Mouse (Mus musculus): ENCODE measurements around the gene Gdf3. TPM values are rescaled to one million over a fixed set of nuclear protein-coding genes. Genes with fewer than 3 reads are reported as not detected.
"Not testable (repeated sequence)": the region's sequence is repeated elsewhere in the genome, so short reads cannot be mapped to it uniquely, and the experiment has no call there.

The Gdf3 gene
- 0.09 TPM in 1 of 2 replicates, not detected in the other for polyA plus RNA-seq (2015; fragmentation: Nextera tagmentation; extraction: Ambion mirVana)

GRCm38 (mm10) chr6:122609771-122610170, at the start of gene Gdf3:
Gene Gdf3 (minus strand): TSS chr6:122610087.
- no peak within 1 kb of the TSS for H3K9ac ChIP-seq (ENCODE audit: low read depth, low read length)
- ATAC-seq, result no peak
- 62% methylated on average over 14 of the region's 14 CpGs for WGBS
- H3K4me3 ChIP-seq (ENCODE audit: low read depth, low read length), result no peak within 1 kb of the TSS
- no peaks in the 10 kb centered on the region for H3K36me3 ChIP-seq (ENCODE audit: control insufficient read depth, insufficient read depth, low read length)
- no peaks in the 10 kb centered on the region for H3K27me3 ChIP-seq (ENCODE audit: control insufficient read depth, insufficient read depth, low read depth, low read length)
- no peak within 1 kb of the TSS for H3K4me2 ChIP-seq (ENCODE audit: low read length)
- H3K27ac ChIP-seq (ENCODE audit: low read length), result no peak within 1 kb of the TSS
- H3K4me1 ChIP-seq (ENCODE audit: control insufficient read depth, insufficient read depth, low read length), result no peaks in the 10 kb centered on the region
- H3K9me3 ChIP-seq (replicated peaks; ENCODE audit: control insufficient read depth, low read length, poor library complexity, severe bottlenecking), result no peaks in the 10 kb centered on the region

- peaks cover 2% of the 10 kb centered on the region; the same call in 1 of the 2 replicates for H3K4me1 ChIP-seq (ENCODE audit: control insufficient read depth, insufficient read depth, low read length)
- no peak overlapping the region for H3K4me2 ChIP-seq (ENCODE audit: low read length)
- 15% methylated on average over 7 of the region's 7 CpGs for WGBS
- H3K9ac ChIP-seq (ENCODE audit: low read depth, low read length), result no peak overlapping the region
- ATAC-seq, result no peak
- H3K27me3 ChIP-seq (ENCODE audit: control insufficient read depth, insufficient read depth, low read depth, low read length), result no peaks in the 10 kb centered on the region
- H3K27ac ChIP-seq (ENCODE audit: low read length), result no peak overlapping the region
- no peaks in the 10 kb centered on the region for H3K9me3 ChIP-seq (replicated peaks; ENCODE audit: control insufficient read depth, low read length, poor library complexity, severe bottlenecking)
- no peak overlapping the region for H3K4me3 ChIP-seq (ENCODE audit: low read depth, low read length)
- H3K36me3 ChIP-seq (ENCODE audit: control insufficient read depth, insufficient read depth, low read length), result no peaks in the 10 kb centered on the region
Observed at GRCm38 (mm10) chr6:122659567-122659966, 49.7 kb upstream of the Gdf3 start.

- H3K4me1 ChIP-seq (ENCODE audit: control insufficient read depth, insufficient read depth, low read length), result no peaks in the 10 kb centered on the region
- 88% methylated on average over 5 of the region's 5 CpGs for WGBS
- H3K27me3 ChIP-seq (ENCODE audit: control insufficient read depth, insufficient read depth, low read depth, low read length), result no peaks in the 10 kb centered on the region
- no peaks in the 10 kb centered on the region for H3K36me3 ChIP-seq (ENCODE audit: control insufficient read depth, insufficient read depth, low read length)
- no peaks in the 10 kb centered on the region for H3K9me3 ChIP-seq (replicated peaks; ENCODE audit: control insufficient read depth, low read length, poor library complexity, severe bottlenecking)
- no peak for ATAC-seq
- no peak overlapping the region for H3K4me2 ChIP-seq (ENCODE audit: low read length)
- no peak overlapping the region for H3K9ac ChIP-seq (ENCODE audit: low read depth, low read length)
- no peak overlapping the region for H3K4me3 ChIP-seq (ENCODE audit: low read depth, low read length)
- no peak overlapping the region for H3K27ac ChIP-seq (ENCODE audit: low read length)
Observed at GRCm38 (mm10) chr6:122657630-122658029, 47.7 kb upstream of the Gdf3 start.

GRCm38 (mm10) chr6:122654301-122654700, 44.4 kb upstream of the Gdf3 start:
- Histone ChIP-seq H3K4me2 (ENCODE audit: low read length) (no peak overlapping the region), H3K4me1 (ENCODE audit: control insufficient read depth, insufficient read depth, low read length) (no peaks in the 10 kb centered on the region), H3K9me3 (replicated peaks; ENCODE audit: control insufficient read depth, low read length, poor library complexity, severe bottlenecking) (no peaks in the 10 kb centered on the region), H3K36me3 (ENCODE audit: control insufficient read depth, insufficient read depth, low read length) (no peaks in the 10 kb centered on the region), H3K27me3 (ENCODE audit: control insufficient read depth, insufficient read depth, low read depth, low read length) (no peaks in the 10 kb centered on the region), H3K9ac (ENCODE audit: low read depth, low read length) (no peak overlapping the region), H3K27ac (ENCODE audit: low read length) (no peak overlapping the region), H3K4me3 (ENCODE audit: low read depth, low read length) (no peak overlapping the region)
- ATAC-seq, result no peak
- WGBS, result 82% methylated on average over 6 of the region's 6 CpGs

- H3K27me3 ChIP-seq (ENCODE audit: control insufficient read depth, insufficient read depth, low read depth, low read length), result no peaks in the 10 kb centered on the region
- no peak overlapping the region for H3K9ac ChIP-seq (ENCODE audit: low read depth, low read length)
- H3K4me1 ChIP-seq (ENCODE audit: control insufficient read depth, insufficient read depth, low read length), result no peaks in the 10 kb centered on the region
- WGBS, result 74% methylated on average over 5 of the region's 5 CpGs
- no peaks in the 10 kb centered on the region for H3K9me3 ChIP-seq (replicated peaks; ENCODE audit: control insufficient read depth, low read length, poor library complexity, severe bottlenecking)
- no peak for ATAC-seq
- no peak overlapping the region for H3K4me2 ChIP-seq (ENCODE audit: low read length)
- H3K4me3 ChIP-seq (ENCODE audit: low read depth, low read length), result no peak overlapping the region
- H3K27ac ChIP-seq (ENCODE audit: low read length), result no peak overlapping the region
- H3K36me3 ChIP-seq (ENCODE audit: control insufficient read depth, insufficient read depth, low read length), result no peaks in the 10 kb centered on the region
Observed at GRCm38 (mm10) chr6:122650398-122650980, 40.6 kb upstream of the Gdf3 start.

- WGBS, result 82% methylated on average over 3 of the region's 3 CpGs
Observed at GRCm38 (mm10) chr6:122649903-122650302, 40.0 kb upstream of the Gdf3 start.

GRCm38 (mm10) chr6:122644196-122644595, 34.3 kb upstream of the Gdf3 start:
- H3K4me2 ChIP-seq (ENCODE audit: low read length); H3K36me3 ChIP-seq (ENCODE audit: control insufficient read depth, insufficient read depth, low read length); H3K4me3 ChIP-seq (ENCODE audit: low read depth, low read length); H3K27me3 ChIP-seq (ENCODE audit: control insufficient read depth, insufficient read depth, low read depth, low read length); H3K9ac ChIP-seq (ENCODE audit: low read depth, low read length); H3K9me3 ChIP-seq (replicated peaks; ENCODE audit: control insufficient read depth, low read length, poor library complexity, severe bottlenecking); H3K4me1 ChIP-seq (ENCODE audit: control insufficient read depth, insufficient read depth, low read length); H3K27ac ChIP-seq (ENCODE audit: low read length); ATAC-seq: not testable (repeated sequence)
- WGBS, result 94% methylated on average over 20 of the region's 21 CpGs

More at GRCm38 (mm10) chr6:122649903-122650302, 40.0 kb upstream of the Gdf3 start:
- Histone ChIP-seq H3K4me3 (ENCODE audit: low read depth, low read length) (no peak overlapping the region), H3K9me3 (replicated peaks; ENCODE audit: control insufficient read depth, low read length, poor library complexity, severe bottlenecking) (no peaks in the 10 kb centered on the region), H3K27ac (ENCODE audit: low read length) (no peak overlapping the region), H3K27me3 (ENCODE audit: control insufficient read depth, insufficient read depth, low read depth, low read length) (no peaks in the 10 kb centered on the region), H3K4me2 (ENCODE audit: low read length) (no peak overlapping the region), H3K36me3 (ENCODE audit: control insufficient read depth, insufficient read depth, low read length) (no peaks in the 10 kb centered on the region), H3K4me1 (ENCODE audit: control insufficient read depth, insufficient read depth, low read length) (no peaks in the 10 kb centered on the region), H3K9ac (ENCODE audit: low read depth, low read length) (no peak overlapping the region)
- no peak for ATAC-seq

GRCm38 (mm10) chr6:122637566-122637965, 27.7 kb upstream of the Gdf3 start:
- ATAC-seq; H3K9me3 ChIP-seq (replicated peaks; ENCODE audit: control insufficient read depth, low read length, poor library complexity, severe bottlenecking); H3K4me3 ChIP-seq (ENCODE audit: low read depth, low read length); H3K4me2 ChIP-seq (ENCODE audit: low read length); H3K36me3 ChIP-seq (ENCODE audit: control insufficient read depth, insufficient read depth, low read length); H3K4me1 ChIP-seq (ENCODE audit: control insufficient read depth, insufficient read depth, low read length); H3K27ac ChIP-seq (ENCODE audit: low read length); H3K27me3 ChIP-seq (ENCODE audit: control insufficient read depth, insufficient read depth, low read depth, low read length); H3K9ac ChIP-seq (ENCODE audit: low read depth, low read length): not testable (repeated sequence)
- 93% methylated on average over 4 of the region's 4 CpGs for whole genome bisulfite sequencing

GRCm38 (mm10) chr6:122636666-122637065, 26.8 kb upstream of the Gdf3 start:
- no peaks in the 10 kb centered on the region for H3K36me3 ChIP-seq (ENCODE audit: control insufficient read depth, insufficient read depth, low read length)
- no peaks in the 10 kb centered on the region for H3K4me1 ChIP-seq (ENCODE audit: control insufficient read depth, insufficient read depth, low read length)
- no peaks in the 10 kb centered on the region for H3K27me3 ChIP-seq (ENCODE audit: control insufficient read depth, insufficient read depth, low read depth, low read length)
- ATAC-seq, result no peak
- no peak overlapping the region for H3K4me3 ChIP-seq (ENCODE audit: low read depth, low read length)
- no peak overlapping the region for H3K27ac ChIP-seq (ENCODE audit: low read length)
- WGBS, result 89% methylated on average over 3 of the region's 3 CpGs
- no peak overlapping the region for H3K9ac ChIP-seq (ENCODE audit: low read depth, low read length)
- no peak overlapping the region for H3K4me2 ChIP-seq (ENCODE audit: low read length)
- H3K9me3 ChIP-seq (replicated peaks; ENCODE audit: control insufficient read depth, low read length, poor library complexity, severe bottlenecking), result no peaks in the 10 kb centered on the region
